Mouse (Mus musculus) liver, embryonic 12.5 days (tissue): ENCODE data around the gene Flvcr2. TPM values are rescaled to one million over a fixed set of nuclear protein-coding genes. Genes with fewer than 3 reads are reported as not detected.

Experiments
- ATAC-seq: fragments of 200-750 bp; cut with Nextera tagmentation; 2 replicates; pipeline ENCODE4 v1.8.0; 2017; ENCODE audit warnings: moderate number of reproducible peaks, mild to moderate bottlenecking, moderate library complexity
- H3K27ac ChIP-seq: fragments of 300-500 bp; sonication (generic); 2 replicates; pipeline ENCODE4 v1.5.1; 2016; ENCODE audit warnings: mild to moderate bottlenecking
- H3K27me3 ChIP-seq: fragments of 300-500 bp; sonication (generic); replicated peaks from 2 replicates; pipeline ENCODE4 v1.6.1; 2016; ENCODE audit warnings: mild to moderate bottlenecking, moderate library complexity
- H3K36me3 ChIP-seq: fragments of 300-500 bp; sonication (generic); 2 replicates; pipeline ENCODE4 v1.6.1; 2016; ENCODE audit warnings: mild to moderate bottlenecking, moderate library complexity
- H3K4me1 ChIP-seq: fragments of 300-500 bp; sonication (generic); 2 replicates; pipeline ENCODE4 v1.6.1; 2016
- H3K4me2 ChIP-seq: fragments of 300-500 bp; sonication (generic); 2 replicates; pipeline ENCODE4 v1.6.1; 2016; ENCODE audit warnings: mild to moderate bottlenecking, moderate library complexity
- H3K4me3 ChIP-seq: fragments of 300-500 bp; sonication (generic); 2 replicates; pipeline ENCODE4 v1.5.1; 2016; ENCODE audit warnings: mild to moderate bottlenecking, moderate library complexity
- H3K9ac ChIP-seq: fragments of 300-500 bp; sonication (generic); 2 replicates; pipeline ENCODE4 v1.6.1; 2016; ENCODE audit warnings: mild to moderate bottlenecking, moderate library complexity
- H3K9me3 ChIP-seq: fragments of 300-500 bp; sonication (generic); replicated peaks from 2 replicates; pipeline ENCODE4 v1.6.1; 2016; ENCODE audit warnings: mild to moderate bottlenecking, moderate library complexity
- WGBS: fragments of 180-500 bp; shearing (Covaris S2); methylation state at CpG from one replicate; pipeline ENCODE4 v1.1.7; 2016; ENCODE audit not compliant: insufficient replicate concordance; 5-methylcytosine and 5-hydroxymethylcytosine counted together
- microRNA-seq: library from miRNA; unstranded; fragments of <30 nt; microRNA quantifications from one replicate; pipeline ENCODE4, GENCODE M21; 2017
- polyA plus RNA-seq: library from polyadenylated mRNA; unstranded; fragments of >200 nt; fragmentation: Nextera tagmentation; extraction: Ambion mirVana; gene quantifications from 2 replicates; pipeline ENCODE4 v1.2.1, GENCODE M21; 2016

Flvcr2 gene
- polyA plus RNA-seq, 1 experiment from 2014 or later = 4.3 TPM

DNA sequence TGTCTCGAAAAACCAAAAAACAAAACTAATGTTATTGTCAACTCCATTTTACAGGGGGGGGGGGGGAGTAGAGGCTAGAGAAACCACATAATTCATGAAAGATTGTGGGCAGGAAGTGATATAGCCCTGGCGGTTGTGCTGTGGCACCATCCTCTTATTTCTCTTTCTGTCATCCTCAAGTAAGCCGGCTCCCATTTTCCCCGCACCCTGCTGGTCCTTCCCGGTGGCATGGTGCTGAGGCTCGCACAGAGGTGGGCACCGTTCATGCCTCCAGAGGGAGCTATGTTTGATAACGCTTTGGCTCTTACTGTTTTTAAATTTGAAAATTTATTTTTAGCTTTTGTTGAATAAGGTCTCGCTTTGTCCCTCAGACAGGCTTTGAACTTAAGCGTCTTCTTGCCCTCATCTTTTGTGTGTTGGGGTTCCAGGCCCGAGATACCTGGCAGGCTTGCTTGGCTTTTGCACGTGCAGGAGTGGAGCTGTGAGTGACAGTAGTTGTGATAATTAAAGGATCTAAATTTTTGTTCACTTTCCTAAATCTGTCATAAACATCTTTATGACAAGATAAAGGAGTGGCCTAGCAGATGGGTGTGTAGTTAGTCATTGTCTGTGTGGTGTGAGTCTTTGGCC lies 93.1 kb downstream of the Flvcr2 start:
- H3K4me2 ChIP-seq = no peak overlapping the region
- H3K4me1 ChIP-seq = peaks cover 10% of the 10 kb centered on the region
- H3K27ac ChIP-seq = no peak overlapping the region
- ATAC-seq = no peak
- 77% methylated on average over 12 of the region's 12 CpGs for WGBS
- no peak overlapping the region for H3K4me3 ChIP-seq
- H3K36me3 ChIP-seq = peaks cover 54% of the 10 kb centered on the region
- H3K9me3 ChIP-seq = no peaks in the 10 kb centered on the region
- no peak overlapping the region for H3K9ac ChIP-seq
- H3K27me3 ChIP-seq = no peaks in the 10 kb centered on the region

GRCm38 (mm10) chr12:85848164-85848958 lies 102.0 kb downstream of the Flvcr2 start:
- Histone ChIP-seq H3K4me1 (no peaks in the 10 kb centered on the region), H3K4me3 (no peak overlapping the region), H3K4me2 (no peak overlapping the region), H3K27me3 (no peaks in the 10 kb centered on the region), H3K9ac (no peak overlapping the region), H3K36me3 (peaks cover 55% of the 10 kb centered on the region), H3K9me3 (no peaks in the 10 kb centered on the region), H3K27ac (no peak overlapping the region)
- ATAC-seq = no peak
- WGBS = 74% methylated on average over 7 of the region's 7 CpGs

GRCm38 (mm10) chr12:85850661-85851060 lies 104.3 kb downstream of the Flvcr2 start:
- no peaks in the 10 kb centered on the region for H3K4me1 ChIP-seq

GRCm38 (mm10) chr12:85853836-85854235 lies 107.5 kb downstream of the Flvcr2 start:
- no peaks in the 10 kb centered on the region for H3K4me1 ChIP-seq
- WGBS = 71% methylated on average over 4 of the region's 4 CpGs
- H3K27me3 ChIP-seq = no peaks in the 10 kb centered on the region
- ATAC-seq = no peak
- no peaks in the 10 kb centered on the region for H3K9me3 ChIP-seq
- H3K27ac ChIP-seq = no peak overlapping the region
- no peak overlapping the region for H3K9ac ChIP-seq
- H3K36me3 ChIP-seq = peaks cover 45% of the 10 kb centered on the region
- no peak overlapping the region for H3K4me2 ChIP-seq
- H3K4me3 ChIP-seq = no peak overlapping the region

More at GRCm38 (mm10) chr12:85850661-85851060, 104.3 kb downstream of the Flvcr2 start:
- H3K36me3 ChIP-seq = peaks cover 46% of the 10 kb centered on the region
- H3K4me2 ChIP-seq = no peak overlapping the region
- 75% methylated on average over 8 of the region's 8 CpGs for WGBS
- H3K27me3 ChIP-seq = no peaks in the 10 kb centered on the region
- no peak overlapping the region for H3K27ac ChIP-seq
- no peak for ATAC-seq
- no peak overlapping the region for H3K4me3 ChIP-seq
- no peak overlapping the region for H3K9ac ChIP-seq
- H3K9me3 ChIP-seq = no peaks in the 10 kb centered on the region

- Histone ChIP-seq H3K9me3 (no peaks in the 10 kb centered on the region), H3K27ac (no peak overlapping the region), H3K36me3 (peaks cover 40% of the 10 kb centered on the region), H3K27me3 (no peaks in the 10 kb centered on the region), H3K4me1 (no peaks in the 10 kb centered on the region), H3K4me2 (no peak overlapping the region), H3K4me3 (no peak overlapping the region), H3K9ac (no peak overlapping the region)
- ATAC-seq = no peak
- WGBS = 61% methylated on average over 1 of the region's 1 CpGs
Measured at GRCm38 (mm10) chr12:85854271-85854670, 107.9 kb downstream of the Flvcr2 start.

DNA sequence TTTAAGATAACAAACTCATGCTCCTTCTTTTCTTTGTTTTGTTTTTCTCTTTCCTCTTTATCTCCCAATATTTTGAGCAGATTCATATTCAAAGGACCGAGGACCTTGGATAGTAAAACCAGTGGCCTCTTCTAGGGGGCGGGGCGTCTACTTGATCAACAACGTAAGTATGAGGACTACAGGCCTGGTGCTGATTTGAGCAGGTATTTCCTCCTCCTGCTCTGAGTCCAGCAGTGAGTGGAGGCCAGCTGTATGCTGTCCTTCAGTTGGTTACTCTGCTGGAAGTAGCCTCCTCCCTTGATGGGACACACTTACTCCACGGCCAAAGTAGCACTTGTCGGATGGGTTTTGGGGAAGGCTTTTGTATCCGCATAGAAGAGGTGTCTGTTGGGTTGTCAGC lies 111.0 kb downstream of the Flvcr2 start:
- H3K27me3 ChIP-seq = no peaks in the 10 kb centered on the region
- no peaks in the 10 kb centered on the region for H3K9me3 ChIP-seq
- H3K4me1 ChIP-seq = peaks cover 1% of the 10 kb centered on the region; the same call in 1 of the 2 replicates
- H3K36me3 ChIP-seq = peaks cover 32% of the 10 kb centered on the region
- 86% methylated on average over 7 of the region's 7 CpGs for WGBS
- no peak for ATAC-seq
- H3K4me3 ChIP-seq = no peak overlapping the region
- H3K4me2 ChIP-seq = no peak overlapping the region
- H3K9ac ChIP-seq = no peak overlapping the region
- H3K27ac ChIP-seq = no peak overlapping the region

DNA sequence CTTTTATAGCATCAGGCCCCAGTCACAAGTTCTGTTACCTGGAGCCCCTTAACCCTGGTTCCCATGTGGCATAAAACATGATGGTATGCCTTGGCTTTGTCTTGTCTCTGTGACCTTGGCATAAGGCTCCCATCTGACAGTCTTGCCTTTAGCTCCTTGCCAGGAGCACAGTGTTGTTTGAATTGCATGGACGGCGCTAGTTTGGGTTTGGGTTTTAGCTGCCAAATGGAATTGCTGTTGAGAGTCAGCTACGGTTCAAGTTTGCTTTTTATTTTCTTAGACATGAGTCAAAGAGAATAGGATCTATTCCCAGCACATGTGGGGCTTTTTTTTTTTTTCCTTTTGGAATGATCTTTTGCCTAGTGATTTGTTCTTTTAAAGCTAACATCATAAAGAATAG lies 112.8 kb downstream of the Flvcr2 start:
- no peak for ATAC-seq
- WGBS = 91% methylated on average over 3 of the region's 3 CpGs
- no peak overlapping the region for H3K27ac ChIP-seq

DNA sequence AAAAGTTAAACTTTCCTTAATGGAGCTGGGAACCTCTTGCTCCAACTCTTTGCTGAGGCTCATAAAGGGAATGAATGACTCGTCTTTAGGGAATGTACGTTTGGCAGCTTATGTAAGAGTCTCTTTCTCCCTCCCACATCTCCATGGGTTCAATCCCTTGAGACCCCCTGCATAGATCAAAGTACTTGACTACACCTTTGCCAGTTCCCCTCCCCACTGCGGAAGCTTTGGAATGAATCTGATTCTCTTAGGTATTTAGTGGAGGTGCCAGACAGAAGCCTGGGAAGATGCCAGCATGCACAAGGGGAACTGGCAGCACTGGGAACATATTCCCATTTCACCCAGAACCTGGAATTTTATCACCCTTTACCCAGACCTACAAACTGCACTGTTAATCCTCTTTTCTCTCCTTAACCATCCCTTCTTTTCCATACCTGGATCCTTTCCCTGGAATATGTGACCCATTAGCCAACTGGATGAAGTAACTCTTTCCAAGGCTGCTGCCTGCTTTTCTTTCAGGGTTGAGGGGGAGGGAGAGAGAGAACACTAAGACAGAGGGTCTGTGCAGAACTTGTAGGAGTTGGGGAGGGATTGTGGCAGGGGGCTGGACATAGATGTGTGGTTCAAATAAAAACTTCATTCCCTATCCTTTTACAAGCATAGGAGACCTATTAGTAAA lies 113.3 kb downstream of the Flvcr2 start:
- Histone ChIP-seq H3K4me1 (peaks cover 7% of the 10 kb centered on the region; the same call in 1 of the 2 replicates), H3K4me2 (no peak overlapping the region), H3K36me3 (peaks cover 36% of the 10 kb centered on the region), H3K4me3 (no peak overlapping the region), H3K9ac (no peak overlapping the region), H3K27me3 (no peaks in the 10 kb centered on the region), H3K27ac (no peak overlapping the region), H3K9me3 (no peaks in the 10 kb centered on the region)
- ATAC-seq = no peak
- WGBS = 64% methylated on average over 3 of the region's 3 CpGs

More for the DNA sequence above, 112.8 kb downstream of the Flvcr2 start:
- peaks cover 7% of the 10 kb centered on the region; the same call in 1 of the 2 replicates for H3K4me1 ChIP-seq
- H3K36me3 ChIP-seq = peaks cover 31% of the 10 kb centered on the region
- no peaks in the 10 kb centered on the region for H3K27me3 ChIP-seq
- no peaks in the 10 kb centered on the region for H3K9me3 ChIP-seq
- H3K9ac ChIP-seq = no peak overlapping the region
- H3K4me2 ChIP-seq = no peak overlapping the region
- no peak overlapping the region for H3K4me3 ChIP-seq

GRCm38 (mm10) chr12:85862514-85862913 lies 116.2 kb downstream of the Flvcr2 start:
- Histone ChIP-seq H3K4me1 (peaks cover 7% of the 10 kb centered on the region; the same call in 1 of the 2 replicates), H3K4me3 (no peak overlapping the region), H3K36me3 (peaks cover 29% of the 10 kb centered on the region), H3K27me3 (no peaks in the 10 kb centered on the region), H3K9ac (no peak overlapping the region), H3K4me2 (no peak overlapping the region), H3K9me3 (no peaks in the 10 kb centered on the region), H3K27ac (no peak overlapping the region)
- no peak for ATAC-seq
- 49% methylated on average over 2 of the region's 2 CpGs for WGBS

Small RNAs within 50 kb of the gene (microRNA-seq; reads per million reads assigned to microRNA genes)
- gene Gm47285 = not detected

Other genes starting within 250 kb of the Flvcr2 start
- gene Jdp2, start 147.5 kb upstream of the Flvcr2 start, polyA plus RNA-seq = 0.17 and 0.25 TPM in 2 replicates
- 4.6 and 5.2 TPM in 2 replicates for gene Batf, start 59.9 kb upstream of the Flvcr2 start, polyA plus RNA-seq
- 99.3 and 101 TPM in 2 replicates for gene Erg28, start 78.0 kb downstream of the Flvcr2 start, polyA plus RNA-seq
- 9.8 and 10.4 TPM in 2 replicates for gene Ttll5, start 78.1 kb downstream of the Flvcr2 start, polyA plus RNA-seq